Mouse (Mus musculus): ENCODE measurements around the gene Lrrc71.

Lrrc71 gene

GRCm38 (mm10) chr3:87763202-87763601 is 14.8 kb upstream of the Lrrc71 start:
- DNase-seq: no peak

DNA sequence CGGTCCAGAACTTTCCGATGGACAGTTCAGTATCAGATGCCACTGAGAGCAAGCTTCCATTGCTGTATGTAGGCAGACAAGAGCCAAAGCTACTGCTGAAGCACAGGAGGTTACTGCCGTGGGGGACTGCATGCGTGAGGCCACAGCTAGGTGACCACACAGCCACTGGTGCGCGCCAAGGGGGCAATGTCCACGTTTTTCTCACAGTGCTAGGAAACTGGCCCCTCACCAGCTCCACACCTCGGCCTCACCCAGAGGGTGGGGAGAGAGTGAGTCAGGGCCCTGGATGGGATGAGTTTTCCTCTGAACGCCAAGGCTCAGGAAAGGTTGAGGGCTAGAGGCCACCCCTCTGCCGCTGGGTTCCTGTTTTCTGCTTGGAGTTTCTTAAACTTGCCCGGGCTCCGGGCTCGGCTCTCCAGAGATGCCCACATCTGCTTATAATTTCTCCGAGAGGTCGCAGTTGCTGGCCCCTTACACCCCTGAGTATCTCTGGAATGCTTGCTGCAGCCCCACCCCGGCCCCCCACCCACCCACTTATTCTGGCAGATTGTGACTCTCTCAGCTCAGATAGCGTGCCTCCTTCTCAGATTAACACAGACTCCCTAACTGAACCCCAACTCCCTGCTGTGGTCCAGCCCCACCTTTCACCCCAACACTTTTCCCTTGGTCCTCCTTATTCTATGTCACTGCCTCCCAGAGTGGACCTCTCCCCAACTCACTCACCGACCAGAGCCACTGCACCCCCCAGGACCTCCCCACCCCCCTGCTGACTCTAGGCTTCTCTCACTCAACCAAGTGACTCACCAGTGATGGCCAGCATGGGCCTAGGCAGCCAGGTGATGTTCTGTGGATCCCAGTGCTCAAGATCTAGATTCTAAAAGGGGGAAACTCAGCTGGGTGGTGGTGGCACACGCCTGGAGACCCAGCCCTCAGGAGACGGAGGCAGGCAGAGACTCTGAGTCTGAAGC is 13.3 kb upstream of the Lrrc71 start:
- no peak for DNase-seq

DNA sequence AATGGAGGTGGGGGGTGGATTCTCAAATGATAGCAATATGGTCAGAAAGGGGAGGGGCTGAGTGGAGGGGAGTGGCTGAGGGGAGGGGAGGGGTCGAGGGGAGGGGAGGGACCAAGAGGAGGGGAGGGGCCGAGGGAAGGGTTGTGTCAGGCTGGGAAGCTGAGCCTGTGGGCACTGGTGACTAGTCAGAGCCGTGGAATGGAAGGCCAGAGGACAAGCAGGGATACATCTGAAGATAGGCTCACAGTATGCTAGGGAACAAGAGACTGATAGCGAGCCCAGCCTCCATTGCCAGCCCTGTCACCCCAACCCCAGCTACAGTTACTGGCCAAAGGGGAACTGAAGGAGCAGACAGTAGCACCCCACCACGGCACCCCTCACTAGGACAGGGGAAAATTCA is 10.2 kb upstream of the Lrrc71 start:
- no peak for DNase-seq

GRCm38 (mm10) chr3:87756488-87756887 is 8.1 kb upstream of the Lrrc71 start:
- no peak for DNase-seq

DNA sequence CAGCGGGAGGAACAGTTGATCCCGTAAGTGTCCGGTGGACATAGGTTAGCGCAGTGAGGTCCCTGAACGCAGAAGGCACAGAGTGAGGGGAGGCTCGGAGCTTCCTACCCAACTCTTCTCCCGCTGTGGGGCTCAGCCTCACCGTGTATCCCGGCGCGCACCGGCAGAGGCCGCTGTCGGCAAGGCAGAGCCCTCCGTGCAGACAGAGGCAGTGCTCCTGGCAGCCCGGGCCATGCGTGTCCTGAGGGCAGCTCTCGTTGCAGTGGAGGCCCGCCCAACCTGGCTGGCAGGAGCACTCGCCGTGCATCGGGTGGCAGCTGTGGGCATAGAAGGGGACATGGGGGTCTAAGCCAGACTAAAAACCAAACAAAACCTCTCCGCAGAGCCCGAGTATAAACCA is 7.5 kb upstream of the Lrrc71 start:
- DNase-seq: peak; percentile 54 to 59

DNA sequence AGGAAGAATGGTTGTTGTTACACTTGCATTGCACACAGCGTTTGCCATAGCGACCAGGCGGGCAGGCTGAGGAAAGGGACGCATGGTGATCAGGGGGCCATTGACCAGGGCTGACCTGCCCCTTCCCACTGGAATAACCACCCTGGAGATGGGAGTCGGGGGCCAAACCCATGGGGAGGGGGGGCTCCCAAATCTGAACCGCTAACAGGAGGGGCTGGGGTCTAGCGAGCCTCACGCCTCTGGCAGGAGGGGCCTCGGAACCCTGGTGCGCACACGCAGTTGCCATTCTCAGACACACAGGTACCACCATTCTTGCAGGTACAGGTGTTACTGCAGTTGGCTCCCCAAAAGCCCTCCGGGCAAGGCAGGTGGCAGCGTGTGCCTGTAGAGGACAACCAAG is 5.4 kb upstream of the Lrrc71 start:
- no peak for DNase-seq

- DNase-seq: no peak
These were observed 4.1 kb upstream of the Lrrc71 start for GRCm38 (mm10) chr3:87752567-87752966.

GRCm38 (mm10) chr3:87749977-87750376 is 1.6 kb upstream of the Lrrc71 start:
- DNase-seq: no peak

- DNase-seq: peak in 1 of 2 experiments; percentile 25
These were observed 611 bp upstream of the Lrrc71 start for GRCm38 (mm10) chr3:87749036-87749435.

DNA sequence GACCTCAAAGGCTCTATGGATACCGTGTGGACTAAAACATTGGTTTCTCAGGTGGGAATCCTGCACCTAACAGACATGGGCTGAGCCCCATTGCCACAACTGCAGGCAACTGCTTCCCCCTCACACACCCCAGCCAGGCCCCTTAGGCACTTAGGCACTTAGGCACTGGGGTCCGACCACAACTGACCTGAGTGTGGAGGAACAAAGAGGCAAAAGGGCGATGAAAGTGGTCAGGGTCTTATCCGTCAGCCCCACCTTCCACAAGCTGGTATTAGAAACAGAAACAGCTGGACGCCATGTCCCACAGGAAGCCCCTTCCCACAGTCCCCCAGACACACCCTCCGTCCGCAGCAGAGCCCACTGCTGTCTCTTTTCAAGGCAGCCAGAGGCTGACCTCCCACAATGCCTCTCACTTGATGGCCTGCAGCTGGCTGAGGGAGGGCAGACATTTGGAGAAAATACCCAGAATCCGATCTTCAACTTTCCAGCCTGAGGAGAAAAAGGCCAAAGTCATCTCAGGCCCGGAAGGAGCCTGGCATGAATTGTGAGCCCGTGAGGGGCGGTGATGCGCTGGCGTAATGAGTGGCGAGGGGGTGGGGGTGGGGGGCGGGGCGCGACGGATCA is 3.3 kb downstream of the Lrrc71 start:
- DNase-seq: no peak

GRCm38 (mm10) chr3:87743927-87744326 is 4.5 kb downstream of the Lrrc71 start:
- DNase-seq: no peak

- peak; percentile 45 to 55 for DNase-seq
These were observed 5.7 kb downstream of the Lrrc71 start for GRCm38 (mm10) chr3:87742735-87743134.

- DNase-seq: no peak
These were observed 6.4 kb downstream of the Lrrc71 start for GRCm38 (mm10) chr3:87742013-87742412.

GRCm38 (mm10) chr3:87738906-87739305 is 9.5 kb downstream of the Lrrc71 start:
- DNase-seq: no peak

DNA sequence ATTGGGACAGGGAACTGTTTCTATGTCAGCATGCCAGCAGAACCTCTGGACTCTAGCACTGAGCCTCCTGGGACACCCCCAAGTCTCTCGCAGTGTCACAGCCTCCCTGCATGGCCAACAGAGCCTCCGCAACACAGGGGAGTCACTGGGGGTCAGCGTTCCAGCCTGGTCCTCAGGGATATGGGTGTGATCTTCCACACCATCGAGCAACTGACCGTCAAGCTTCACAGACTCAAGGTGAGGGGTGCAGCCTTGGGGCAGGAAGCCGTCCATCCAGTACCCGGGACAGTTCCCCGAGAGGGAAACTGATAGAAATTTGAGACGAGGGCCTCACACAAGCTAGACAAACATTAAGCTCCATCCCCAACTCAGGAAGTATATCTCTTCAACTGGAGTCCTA is 13.1 kb downstream of the Lrrc71 start:
- DNase-seq: no peak

DNA sequence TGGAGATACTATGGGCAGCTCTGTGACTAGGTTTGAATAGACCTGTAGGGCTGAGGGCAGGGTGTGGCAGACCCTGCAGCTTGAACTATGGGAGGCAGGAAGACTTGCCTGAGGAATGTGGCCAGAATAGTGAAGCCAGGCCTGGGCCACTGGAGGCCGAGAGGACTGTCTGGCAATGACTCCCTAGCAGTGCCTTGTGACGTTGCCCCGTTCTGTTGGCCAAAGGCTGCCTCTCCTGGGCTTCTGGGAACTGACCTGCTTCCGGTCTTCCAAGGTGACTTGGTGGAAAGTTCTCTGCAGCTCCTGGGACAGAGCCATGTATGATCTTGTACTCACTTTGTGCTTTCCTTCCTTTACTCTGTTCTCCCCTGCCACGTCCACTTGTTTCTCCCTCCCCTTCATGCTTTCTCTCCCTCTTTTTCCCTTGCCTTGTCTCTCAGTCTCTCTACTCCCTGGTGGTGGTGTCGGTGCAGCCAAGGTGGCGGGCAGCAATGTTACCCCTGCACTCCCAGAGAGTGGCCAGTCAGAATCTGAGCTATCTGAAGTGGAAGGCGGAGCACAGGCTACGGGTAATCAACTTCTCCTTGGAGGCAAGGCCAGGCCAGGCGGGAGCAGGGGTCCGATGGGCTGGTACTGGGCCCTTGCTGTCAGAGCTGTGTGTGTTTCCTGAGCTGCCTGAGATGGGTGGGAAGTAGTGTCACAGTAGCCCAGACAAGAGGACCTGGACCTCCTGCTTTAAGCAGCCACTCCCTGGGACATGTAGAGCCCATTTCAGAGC is 14.3 kb downstream of the Lrrc71 start:
- DNase-seq: no peak

DNA sequence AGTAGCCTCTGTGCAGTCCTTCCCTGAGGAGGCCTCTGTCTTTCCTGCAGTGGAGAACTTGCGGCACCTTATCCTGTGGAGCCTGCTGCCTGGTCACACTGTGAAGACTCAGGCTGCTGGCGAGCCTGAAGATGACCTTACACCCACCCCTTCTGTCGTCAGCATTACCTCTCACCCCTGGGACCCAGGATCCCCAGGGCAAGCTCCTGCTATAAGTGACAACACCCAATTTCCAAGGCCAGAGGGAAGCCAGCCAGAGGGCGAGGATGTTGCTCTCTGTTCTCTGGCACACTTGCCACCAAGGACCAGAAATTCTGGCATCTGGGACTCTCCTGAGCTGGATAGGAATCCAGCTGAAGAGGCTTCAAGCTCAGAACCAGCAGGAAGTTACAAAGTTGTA is 15.3 kb downstream of the Lrrc71 start:
- DNase-seq: no peak

GRCm38 (mm10) chr3:87728696-87729095 is 19.7 kb downstream of the Lrrc71 start:
- no peak for DNase-seq

GRCm38 (mm10) chr3:87726191-87726590 is 22.2 kb downstream of the Lrrc71 start:
- DNase-seq: no peak

GRCm38 (mm10) chr3:87725396-87726160 is 22.8 kb downstream of the Lrrc71 start:
- DNase-seq: no peak

- no peak for DNase-seq
These were observed 23.9 kb downstream of the Lrrc71 start for GRCm38 (mm10) chr3:87724556-87724955.

DNA sequence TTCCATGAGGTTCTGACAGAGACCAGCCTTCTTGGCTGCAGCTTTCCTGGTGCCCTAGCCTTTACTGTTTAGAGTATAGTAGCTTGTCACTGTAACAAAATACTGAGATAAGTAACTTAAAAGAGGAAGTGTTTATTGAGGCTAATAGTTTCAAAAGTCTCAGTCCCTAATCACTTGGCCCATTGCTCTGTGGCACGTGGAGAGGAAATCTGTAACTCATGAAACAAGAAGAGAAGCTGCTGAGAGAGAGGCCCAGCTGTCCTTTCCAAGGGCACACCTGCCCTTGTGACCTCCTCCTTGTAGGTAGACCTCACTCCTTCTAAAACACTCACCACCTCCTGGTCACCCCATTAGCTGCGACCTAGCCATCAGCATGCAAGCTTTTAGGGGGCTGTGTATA is 29.9 kb downstream of the Lrrc71 start:
- DNase-seq: no peak
